Mouse (Mus musculus): ENCODE results near the gene A430078G23Rik.
A peak's percentile ranks its signal among the peaks of the same experiment; 100 is the strongest.

A430078G23Rik gene

DNA sequence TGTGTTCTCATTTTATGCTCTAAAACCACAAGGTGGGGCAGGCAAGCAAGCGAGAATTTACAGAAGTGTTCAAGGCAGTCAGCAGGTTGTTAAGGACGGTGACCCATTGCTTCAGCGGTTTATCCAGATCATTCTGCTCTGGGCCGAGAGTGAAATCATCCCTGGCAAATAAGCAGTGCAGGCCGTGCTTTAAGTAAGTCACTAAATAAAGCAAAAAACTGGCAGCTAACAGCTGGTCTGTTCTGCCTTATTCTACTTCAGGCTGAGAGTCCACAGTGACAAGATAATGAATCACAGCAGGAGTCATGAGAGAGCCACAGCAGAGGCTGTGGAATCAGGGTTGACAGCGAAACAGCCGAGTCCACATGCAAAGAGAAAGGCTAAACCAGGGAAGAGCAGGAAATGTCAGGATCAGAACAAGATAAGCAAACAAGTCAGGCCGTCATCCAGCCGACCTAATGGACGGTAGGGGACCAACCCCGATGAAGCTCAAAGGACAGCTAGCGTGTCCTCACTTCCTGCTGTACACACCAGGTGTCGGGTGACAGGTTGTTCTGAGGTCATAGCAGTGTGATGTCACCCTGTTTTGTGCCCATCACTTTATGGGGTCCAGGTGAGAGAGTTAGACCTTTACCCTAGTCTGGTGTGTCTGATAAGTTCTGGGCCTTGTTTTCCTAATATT is 4.9 kb upstream of the A430078G23Rik start:
- no peak for DNase-seq (ENCODE audit: low read depth, low spot score)

DNA sequence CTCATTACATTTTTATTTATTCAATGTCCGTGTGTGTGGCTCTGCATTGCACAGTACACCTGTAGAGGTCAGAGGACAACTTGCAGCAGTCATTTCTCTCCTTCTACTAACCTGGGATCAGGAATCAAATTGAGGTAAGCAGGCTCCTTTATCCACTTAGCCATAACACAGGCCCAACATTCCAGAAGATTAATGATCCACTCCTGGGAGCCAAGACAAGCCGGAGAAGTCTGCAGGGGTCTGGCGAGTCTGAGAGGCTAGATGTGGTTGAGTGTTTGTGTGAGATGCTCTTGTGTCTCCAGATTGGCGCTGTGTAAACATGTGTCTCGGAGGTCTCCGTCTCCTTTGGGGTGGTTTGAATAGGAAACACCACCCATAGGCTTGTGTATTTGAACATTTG is 2.5 kb upstream of the A430078G23Rik start:
- DNase-seq (ENCODE audit: low read depth, low spot score): no peak

DNA sequence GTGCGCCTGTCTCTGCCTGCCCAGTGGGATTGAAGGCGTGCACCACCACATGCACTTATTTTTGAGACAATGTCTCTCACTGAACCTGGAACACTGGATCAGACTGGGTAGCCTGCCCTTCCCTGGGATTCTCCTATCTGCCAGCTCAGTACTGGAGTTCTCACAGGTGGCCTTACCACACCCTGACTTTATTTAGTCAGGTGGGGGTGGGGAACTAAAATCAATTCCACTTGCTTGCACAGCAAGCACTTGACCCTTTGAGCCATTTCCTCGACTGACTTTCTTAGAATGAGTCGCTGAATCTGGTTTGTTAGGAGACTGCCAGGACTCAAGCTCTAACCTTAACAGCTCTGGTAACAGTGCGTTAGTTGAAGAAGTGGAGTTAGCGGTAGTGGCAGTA is 500 bp upstream of the A430078G23Rik start:
- DNase-seq (ENCODE audit: low read depth, low spot score): no peak

- DNase-seq (ENCODE audit: low read depth, low spot score): no peak
Measured at GRCm38 (mm10) chr8:3353811-3354442, 712 bp downstream of the A430078G23Rik start.

GRCm38 (mm10) chr8:3354443-3354812 is 1.2 kb downstream of the A430078G23Rik start:
- no peak for DNase-seq (ENCODE audit: low read depth, low spot score)

DNA sequence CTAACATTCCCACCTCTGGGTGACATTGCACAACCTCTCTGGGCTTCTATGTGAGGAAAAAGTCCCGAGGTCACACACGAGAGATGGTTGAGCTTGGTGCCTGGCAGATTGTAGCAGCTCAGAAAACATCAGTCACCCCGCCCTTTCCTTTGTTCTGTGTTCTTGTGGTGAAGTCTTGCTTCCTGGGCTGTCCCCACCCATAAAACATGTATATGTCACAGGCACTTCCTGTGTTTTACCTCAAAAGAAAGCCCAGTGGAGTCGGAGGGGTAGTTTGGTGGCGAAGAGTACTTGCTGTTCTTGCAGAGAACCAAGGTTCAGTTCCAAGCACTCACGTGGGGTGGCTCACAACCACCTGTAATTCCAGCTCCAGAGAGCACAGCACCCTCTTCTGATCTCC is 2.4 kb downstream of the A430078G23Rik start:
- no peak for DNase-seq (ENCODE audit: low read depth, low spot score)

DNA sequence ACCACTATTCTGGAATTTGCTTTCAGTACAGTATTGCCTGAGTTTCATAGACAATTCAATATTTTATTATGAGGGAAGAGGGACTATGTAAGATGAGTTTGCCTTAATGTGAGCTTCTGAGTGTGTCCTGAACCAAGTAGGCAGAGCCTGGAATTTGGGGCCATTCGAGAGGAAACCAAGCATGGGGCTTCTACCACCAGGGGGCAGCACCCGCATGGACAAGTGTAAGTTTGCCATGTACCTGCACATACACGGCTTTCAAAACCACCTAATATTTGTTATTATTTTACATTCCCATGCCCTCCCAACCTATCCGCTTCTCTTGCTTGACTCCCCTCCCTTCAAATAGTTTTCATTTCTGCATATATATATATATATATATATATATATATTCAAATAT is 4.8 kb downstream of the A430078G23Rik start:
- peak; percentile 51 for DNase-seq (ENCODE audit: low read depth, low spot score)

GRCm38 (mm10) chr8:3367086-3367485 is 13.9 kb downstream of the A430078G23Rik start:
- no peak for DNase-seq (ENCODE audit: low read depth, low spot score)

DNA sequence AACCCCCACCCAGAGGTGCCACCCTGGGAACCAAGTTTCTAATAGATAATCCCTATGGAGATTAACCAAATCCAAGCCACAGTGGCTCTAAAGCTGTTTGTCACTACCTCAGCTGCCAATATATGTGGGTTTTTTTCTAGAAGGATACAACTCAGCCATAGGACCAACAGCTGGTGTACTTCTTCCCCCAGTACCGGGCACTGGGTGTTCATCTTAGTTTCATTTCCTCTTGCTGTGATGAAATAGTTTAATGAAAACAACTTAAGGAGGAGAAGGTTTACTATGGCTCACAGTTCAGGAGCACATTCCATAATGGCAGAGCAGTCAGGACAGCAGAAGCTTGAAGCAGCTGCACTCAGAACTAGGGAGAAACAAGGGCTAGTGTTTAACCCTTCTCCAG is 14.9 kb downstream of the A430078G23Rik start:
- no peak for DNase-seq (ENCODE audit: low read depth, low spot score)

DNA sequence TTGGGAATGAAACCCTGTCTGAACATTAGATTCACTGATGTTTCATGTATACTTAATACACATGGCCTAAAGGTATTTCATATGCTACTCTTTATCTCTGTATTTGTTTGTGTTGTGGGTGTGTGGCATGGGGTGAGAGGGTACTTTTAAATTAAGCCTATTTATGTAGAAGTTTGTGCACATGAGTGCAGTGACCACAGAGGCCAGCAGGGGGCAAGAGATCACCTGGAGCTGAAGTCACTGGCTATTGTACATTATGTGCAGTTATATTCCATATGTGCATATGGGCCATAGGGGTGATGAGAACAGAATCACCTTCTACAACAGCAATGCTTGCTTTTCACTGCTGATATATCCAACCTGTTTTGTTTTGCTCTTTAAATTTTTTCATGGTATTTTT is 22.5 kb downstream of the A430078G23Rik start:
- DNase-seq (ENCODE audit: low read depth, low spot score): no peak

DNA sequence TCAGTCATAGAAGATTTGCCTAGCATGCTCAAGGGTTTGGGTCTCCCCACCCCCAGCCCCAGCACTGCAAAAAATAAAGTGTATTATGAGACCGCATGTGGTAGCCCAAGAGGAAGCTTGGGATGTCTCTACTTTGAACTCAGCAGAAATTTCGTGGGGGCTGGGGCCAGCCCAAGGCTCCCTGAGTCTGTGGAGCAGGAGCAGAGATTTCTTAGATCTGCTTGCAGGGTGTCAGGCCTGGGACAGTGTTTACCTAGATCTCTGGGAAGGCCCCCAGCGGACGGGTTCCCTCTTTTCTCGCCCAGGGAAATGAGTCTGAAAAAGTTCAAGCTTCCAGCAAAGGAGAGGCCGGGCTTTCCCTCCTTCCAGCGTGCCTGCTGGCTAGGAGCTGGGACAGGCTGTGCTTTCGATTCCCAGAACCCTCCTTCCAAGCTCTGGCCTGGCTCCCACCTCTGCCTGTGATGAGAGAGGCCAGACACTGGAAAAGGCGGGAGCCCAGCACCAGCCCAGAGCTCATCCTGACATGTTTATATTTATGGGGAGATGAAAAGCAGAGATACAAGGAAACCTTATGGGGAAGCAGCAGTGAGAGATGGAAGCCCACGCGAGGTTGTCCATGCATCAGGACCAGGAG is 23.5 kb downstream of the A430078G23Rik start:
- DNase-seq (ENCODE audit: low read depth, low spot score): no peak

- no peak for DNase-seq (ENCODE audit: low read depth, low spot score)
Measured at GRCm38 (mm10) chr8:3387286-3387685, 34.1 kb downstream of the A430078G23Rik start.

DNA sequence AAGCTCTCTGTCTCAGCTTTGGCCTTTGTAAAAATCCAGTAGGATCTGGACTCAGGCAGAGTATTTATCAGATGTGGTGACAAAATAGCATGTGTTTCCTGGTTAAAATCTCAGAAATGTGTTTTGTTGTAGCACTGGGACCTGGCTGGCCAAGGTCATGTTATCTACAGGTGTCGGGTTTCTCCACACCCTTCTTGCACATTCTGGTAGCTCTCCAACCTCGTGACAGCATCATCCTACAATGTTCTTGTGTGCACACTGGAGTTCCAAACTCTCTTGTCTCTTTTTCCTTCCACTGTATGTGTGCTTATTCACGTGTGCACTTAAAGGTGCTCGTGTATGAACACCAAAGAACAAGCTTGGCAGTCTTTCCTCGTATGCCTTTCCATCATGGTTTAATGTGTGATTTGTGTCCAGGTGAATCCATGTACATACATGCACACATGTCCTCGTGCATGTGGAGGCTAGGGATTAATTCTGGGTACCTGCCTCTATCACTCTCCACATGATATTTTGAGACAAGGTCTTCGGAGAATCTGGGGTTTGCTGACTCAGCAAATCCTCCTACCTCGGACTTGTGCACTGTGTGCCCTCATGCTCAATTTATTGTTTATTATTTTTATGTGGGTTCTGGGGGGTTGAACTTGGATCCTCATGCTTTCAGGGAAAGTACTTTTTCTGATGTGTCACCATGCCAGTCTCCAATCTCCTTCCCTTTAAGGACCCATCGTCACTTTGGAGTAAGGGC is 35.5 kb downstream of the A430078G23Rik start:
- no peak for DNase-seq (ENCODE audit: low read depth, low spot score)

DNA sequence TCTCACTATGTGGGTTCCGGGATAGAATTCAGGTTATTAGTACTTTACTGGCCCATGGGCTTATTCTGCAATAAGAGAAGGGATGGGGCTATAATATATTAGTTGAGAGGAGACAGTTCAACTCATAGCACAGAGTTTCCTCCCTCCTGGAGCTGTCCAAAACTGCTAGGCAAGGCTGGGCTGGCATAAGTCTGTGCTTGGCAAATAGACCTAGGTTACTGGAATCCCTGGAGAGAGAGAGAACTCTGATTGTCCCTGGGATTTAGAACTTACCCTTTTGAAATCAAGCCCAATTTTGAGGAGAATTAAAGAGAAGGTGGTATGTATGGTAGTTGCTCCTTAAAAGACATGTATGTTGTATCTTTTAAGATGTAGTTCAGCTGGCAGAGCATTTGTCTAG is 36.3 kb downstream of the A430078G23Rik start:
- no peak for DNase-seq (ENCODE audit: low read depth, low spot score)

GRCm38 (mm10) chr8:3392293-3392692 is 39.1 kb downstream of the A430078G23Rik start:
- no peak for DNase-seq (ENCODE audit: low read depth, low spot score)

- DNase-seq (ENCODE audit: low read depth, low spot score): peak; percentile 68
Measured at GRCm38 (mm10) chr8:3392771-3393710, 39.8 kb downstream of the A430078G23Rik start, which contains the start of gene Arhgef18. Arhgef18 (plus strand) TSS chr8:3393006.

GRCm38 (mm10) chr8:3394600-3394999 is 41.4 kb downstream of the A430078G23Rik start:
- DNase-seq (ENCODE audit: low read depth, low spot score): no peak

GRCm38 (mm10) chr8:3395246-3395645 is 42.0 kb downstream of the A430078G23Rik start:
- no peak for DNase-seq (ENCODE audit: low read depth, low spot score)

GRCm38 (mm10) chr8:3397597-3397996 is 44.4 kb downstream of the A430078G23Rik start:
- DNase-seq (ENCODE audit: low read depth, low spot score): no peak

DNA sequence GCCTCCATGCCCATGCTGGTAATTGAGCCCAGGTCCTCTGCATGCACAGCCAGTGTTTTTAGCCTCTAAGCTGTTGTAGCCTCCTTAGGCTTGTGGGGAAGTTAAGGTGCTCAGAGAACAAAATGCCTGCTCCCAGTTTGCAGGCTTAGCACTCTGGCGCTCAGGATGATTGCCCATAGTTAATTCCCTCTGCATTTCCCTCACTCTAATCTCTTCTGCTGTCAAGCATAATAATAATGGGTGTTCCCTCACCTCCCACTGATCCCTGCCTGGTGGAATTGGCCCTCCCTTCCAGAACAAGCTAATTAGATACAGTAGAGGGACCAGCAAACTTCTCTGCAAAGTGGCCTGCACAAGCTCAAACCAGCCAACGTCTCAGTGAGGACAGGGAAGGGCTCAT is 47.3 kb downstream of the A430078G23Rik start:
- no peak for DNase-seq (ENCODE audit: low read depth, low spot score)

- no peak for DNase-seq (ENCODE audit: low read depth, low spot score)
Measured at GRCm38 (mm10) chr8:3407417-3407816, 54.2 kb downstream of the A430078G23Rik start.

Measured in c-Kit-negative CD71-positive TER-119-positive erythroid progenitor cells, embryonic 14.5 days (primary cell).